Mouse (Mus musculus): ENCODE measurements around the gene Sox13.

GRCm38 (mm10) chr1:133415086-133415485 is 9.1 kb downstream of the Sox13 start:
- TF ChIP-seq CTCF (IDR thresholded peaks at IDR 0.05) (no peak), EP300 (IDR thresholded peaks at IDR 0.05) (no peak)
